Mouse (Mus musculus): ENCODE measurements at regions not wholly inside any gene's neighbourhood (a gene's known extent, or its start where the extent isn't known, plus 50 kb on each side); places are given as distances from the start of the nearest gene placed in this dataset.

GRCm38 (mm10) chr14:95949512-95949911 lies 68.5 kb downstream of the 4921530L21Rik start:
- DNase-seq (ENCODE audit: low spot score in 2 of 2): no peak

- DNase-seq (ENCODE audit: low spot score in 2 of 2): no peak
These were observed 75.1 kb downstream of the 4921530L21Rik start for GRCm38 (mm10) chr14:95956056-95956729.

- peak; percentile 30 to 50 for DNase-seq (ENCODE audit: low spot score in 2 of 2)
These were observed 103.0 kb downstream of the 4921530L21Rik start for GRCm38 (mm10) chr14:95984021-95984420.

GRCm38 (mm10) chr14:95998356-95998755 lies 117.3 kb downstream of the 4921530L21Rik start:
- DNase-seq (ENCODE audit: low spot score in 2 of 2): no peak

- DNase-seq (ENCODE audit: low spot score in 2 of 2): no peak
These were observed 140.6 kb downstream of the 4921530L21Rik start for GRCm38 (mm10) chr14:96021646-96022045.

Measured in right cerebral cortex, postnatal 10 days (tissue).